Mouse (Mus musculus): ENCODE measurements around the gene Gm14139.
"Not testable (repeated sequence)": the region's sequence is repeated elsewhere in the genome, so short reads cannot be mapped to it uniquely, and the experiment has no call there.

Gm14139 gene

DNA sequence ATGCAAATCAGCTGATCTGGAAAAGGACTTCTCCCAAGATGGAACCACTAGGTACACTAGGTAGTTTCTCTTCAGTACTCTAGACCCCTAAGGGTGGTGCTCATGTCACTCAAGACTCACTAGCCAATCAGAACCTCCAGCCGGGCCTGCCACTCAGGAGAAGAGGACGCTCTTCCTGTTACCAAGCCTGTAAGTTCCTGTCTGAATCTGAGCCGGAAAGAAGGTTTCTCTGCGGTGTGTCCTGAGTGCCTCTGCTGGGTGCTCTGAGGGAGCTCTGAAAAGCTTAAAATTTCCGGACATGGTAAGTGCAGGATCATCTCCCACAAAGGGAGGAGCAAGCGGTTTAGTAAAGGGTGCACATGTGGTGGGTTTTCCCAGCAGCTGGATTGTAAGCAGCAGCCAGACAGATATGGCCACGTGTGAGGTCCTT lies at the start of gene Gm14139:
Gm14139 (plus strand) TSS at position 186 of the 430 bp plus-strand sequence.
- not testable (repeated sequence) for DNase-seq (ENCODE audit: low spot score)

DNA sequence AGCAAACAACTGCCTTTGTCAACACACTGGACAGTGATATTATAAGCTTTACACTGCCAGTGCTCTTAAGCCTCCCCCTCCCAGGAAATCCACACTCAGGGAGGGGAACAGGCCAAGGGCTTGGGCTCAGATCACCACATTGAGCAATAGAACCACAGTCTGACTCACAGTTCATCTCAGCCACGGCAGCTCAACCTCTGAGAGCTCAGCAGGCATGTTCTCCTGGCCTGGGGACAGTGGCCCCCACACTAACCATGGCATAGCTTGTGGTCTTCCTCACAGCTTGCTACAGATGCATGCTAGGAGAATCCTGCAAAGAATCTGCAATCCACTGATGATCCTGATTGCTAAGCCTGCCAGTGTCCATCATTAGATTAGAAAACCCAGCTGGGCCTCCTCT lies 49.6 kb upstream of the Gm14139 start:
- DNase-seq (ENCODE audit: low spot score) = not testable (repeated sequence)

DNA sequence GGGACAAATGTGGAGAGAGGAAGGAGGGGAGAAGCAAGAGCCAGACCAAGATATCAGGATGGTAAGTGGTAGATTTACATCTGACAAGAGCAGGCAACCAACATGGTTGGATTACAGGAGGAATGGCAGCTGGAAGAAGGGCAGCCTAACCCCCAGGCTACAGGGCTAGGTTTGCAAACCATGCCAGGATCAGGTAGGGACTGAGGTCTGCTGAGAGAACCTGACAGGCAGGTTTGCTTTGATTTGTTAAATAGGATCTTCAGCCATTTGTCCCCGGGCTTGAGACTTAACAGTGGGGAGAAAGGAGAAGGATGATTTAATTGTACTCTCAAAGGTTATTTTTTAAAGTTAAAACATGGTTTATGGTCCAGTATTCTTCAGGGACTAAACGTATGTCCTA lies 48.8 kb upstream of the Gm14139 start:
- no peak for DNase-seq (ENCODE audit: low spot score)

DNA sequence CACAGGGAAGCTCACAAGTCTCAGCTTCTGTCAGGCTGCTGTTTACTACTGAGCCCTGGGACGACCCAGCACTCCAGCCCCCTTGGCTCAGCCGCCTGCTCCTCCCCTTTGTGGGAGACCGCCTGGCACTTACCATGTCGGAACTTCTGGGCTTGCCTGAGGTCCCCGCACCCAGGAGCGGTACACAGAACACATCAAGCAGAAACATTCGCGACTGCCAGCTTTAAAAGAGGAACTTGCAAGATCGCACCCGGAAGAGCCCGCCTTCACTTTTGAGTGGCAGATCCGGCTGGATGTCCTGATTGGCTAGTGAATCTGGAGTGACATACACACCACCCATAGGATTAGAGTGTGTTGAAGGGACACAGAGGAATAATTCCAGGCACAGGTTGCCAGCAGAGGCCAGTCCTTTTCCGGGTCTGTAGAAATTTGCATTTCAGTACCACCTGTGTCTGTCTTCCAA lies 45.1 kb upstream of the Gm14139 start, which contains the start of gene Zfp120:
Zfp120 (minus strand) TSS at position 274 of the 463 bp plus-strand sequence.
- DNase-seq (ENCODE audit: low spot score) = peak; percentile 59

DNA sequence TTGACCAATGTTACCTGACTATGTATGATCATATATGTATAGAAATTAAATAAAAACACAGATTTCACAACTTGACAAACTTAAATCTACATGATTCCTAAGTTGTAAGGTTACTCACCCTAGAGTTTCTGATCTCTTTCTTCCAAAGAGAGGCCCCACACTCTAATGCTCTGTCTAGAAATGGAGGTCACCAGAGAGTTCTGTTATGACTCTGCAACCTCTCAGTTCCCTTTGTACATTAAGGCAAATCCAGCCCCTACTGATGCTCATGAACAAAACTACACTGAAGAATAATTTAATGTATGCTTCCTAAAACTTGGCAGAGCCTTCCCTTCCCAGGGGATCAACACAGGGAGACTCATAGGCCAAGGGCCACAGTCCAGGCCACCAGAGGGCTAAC lies 14.9 kb upstream of the Gm14139 start:
- DNase-seq (ENCODE audit: low spot score) = no peak

DNA sequence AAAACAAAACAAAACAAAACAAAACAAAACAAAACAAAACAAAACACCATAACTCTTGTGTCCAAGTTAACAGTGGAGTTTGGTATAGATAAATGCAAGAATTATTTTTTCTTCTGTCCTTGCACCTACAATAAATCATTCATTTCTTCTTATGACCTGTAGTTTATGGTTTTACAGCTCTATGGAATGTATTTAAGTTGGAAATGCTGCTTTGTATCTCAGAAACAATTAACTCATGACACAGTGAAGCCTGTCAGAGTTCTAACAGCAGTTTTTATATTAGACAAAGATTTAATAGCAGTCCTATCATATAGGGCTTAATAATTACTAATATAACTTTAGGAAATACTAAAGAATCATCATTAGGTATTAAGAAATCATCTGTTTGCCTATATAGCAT lies 7.7 kb upstream of the Gm14139 start:
- no peak for DNase-seq (ENCODE audit: low spot score)

DNA sequence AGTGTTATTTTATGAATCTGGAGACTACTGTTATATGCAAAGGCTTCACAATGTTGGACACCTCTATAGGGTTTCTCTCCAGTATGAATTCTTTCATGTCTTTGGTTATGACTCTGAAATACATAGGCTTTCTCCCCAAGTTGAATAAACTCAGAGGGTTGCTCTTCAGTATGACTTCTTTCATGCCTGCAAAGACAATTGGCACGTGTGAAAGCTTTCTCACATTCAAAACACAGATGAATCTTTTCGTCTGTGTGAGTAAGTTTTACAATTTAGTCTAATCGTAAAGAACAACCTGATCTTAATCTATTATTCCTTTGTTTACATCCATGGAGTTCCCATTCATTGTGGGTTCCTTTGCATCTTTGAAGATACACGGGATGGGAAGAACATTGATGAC lies 2.0 kb upstream of the Gm14139 start, which contains the start of gene Gm10770:
Gm10770 (minus strand) TSS at position 101 of the 400 bp plus-strand sequence.
- DNase-seq (ENCODE audit: low spot score) = not testable (repeated sequence)

DNA sequence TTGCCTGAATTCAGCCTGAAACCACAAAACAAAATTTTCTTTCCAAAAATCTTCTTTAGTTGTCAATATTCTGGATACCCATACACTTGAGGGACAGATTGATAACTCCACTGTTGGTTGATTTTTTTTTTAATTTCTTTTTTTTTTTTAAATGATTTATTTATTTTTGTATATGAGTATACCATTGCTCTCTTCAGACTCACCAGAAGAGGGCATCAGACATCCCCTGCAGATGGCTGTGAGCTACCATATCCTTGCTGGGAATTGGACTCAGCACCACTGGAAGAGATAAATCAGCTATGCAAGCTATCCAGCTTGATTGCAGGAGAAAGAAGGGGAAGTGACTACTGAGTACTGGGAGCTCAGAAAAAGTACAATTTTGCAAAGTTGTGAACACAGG lies 509 bp upstream of the Gm14139 start:
- not testable (repeated sequence) for DNase-seq (ENCODE audit: low spot score)

DNA sequence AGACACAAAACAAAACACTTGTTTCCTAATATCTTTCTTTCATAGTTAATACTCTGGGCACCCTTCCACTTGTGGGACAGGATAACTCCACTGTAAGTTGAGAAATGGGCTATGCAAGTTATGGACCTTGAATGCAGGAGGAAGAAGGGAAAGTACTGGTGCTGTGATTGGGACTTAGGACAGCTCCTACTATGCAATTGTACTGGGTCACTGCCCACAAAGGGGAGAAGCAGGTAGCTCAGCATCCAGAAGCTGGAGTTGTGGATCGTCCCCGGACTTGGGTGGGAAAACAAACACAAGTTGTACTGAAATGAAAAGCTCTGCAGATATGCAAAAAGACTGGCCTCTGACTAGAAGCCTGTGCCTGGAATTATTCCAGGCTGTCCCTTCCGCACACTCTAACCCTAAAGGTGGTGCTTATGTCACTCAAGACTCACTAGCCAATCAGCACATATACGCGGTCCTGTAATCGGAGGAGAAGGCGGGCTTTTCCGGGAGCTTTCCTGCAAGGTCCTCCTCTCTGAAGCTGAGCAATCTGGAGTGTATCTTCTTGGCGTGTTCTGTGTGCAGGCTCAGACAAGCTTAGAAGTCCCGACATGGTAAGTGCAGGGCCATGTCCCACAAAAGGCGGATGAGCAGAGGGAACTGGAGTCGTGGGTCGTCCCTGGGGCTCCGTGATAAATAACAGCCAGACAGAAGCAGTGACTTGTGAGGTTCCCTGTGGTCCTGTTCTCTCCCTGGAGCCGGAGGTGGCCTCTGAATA lies 36.2 kb downstream of the Gm14139 start, which contains the start of gene Zfp937:
Zfp937 (plus strand) TSS at position 474 of the 763 bp plus-strand sequence.
- DNase-seq (ENCODE audit: low spot score) = peak; percentile 49

DNA sequence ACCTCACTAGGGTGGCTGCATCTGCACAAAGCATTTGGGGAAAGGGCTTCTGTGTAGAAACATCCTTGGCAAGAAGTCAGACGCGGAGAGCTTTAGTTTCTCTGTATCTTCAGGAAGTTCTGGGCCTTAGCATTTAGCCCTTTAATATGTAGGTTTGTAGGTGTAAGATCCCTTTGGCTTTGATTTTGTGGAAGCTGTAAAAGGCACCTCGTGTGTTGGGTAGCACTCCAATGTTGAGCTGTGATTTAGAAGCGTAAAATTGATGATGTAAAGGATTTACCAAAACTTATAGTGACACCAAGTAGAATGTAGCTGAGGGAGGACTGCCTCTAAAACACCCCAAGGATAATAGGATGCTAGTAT lies 36.8 kb downstream of the Gm14139 start:
- DNase-seq (ENCODE audit: low spot score) = not testable (repeated sequence)

DNA sequence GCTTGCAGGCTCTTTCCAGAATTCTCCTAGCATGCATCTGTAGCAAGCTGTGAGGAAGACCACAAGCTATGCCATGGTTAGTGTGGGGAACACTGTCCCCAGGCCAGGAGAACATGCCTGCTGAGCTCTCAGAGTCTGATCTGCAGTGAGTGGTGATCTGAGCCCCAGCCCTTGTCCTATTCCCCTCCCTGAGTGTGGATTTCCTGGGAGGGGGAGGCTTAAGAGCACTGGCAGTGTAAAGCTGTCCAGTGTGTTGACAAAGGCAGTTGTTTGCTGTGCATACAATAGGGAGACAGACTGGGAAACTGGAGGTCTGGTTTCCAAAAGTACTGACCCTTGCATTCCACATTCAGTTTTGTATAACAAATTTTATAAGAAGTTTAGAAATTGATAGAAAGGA lies 41.7 kb downstream of the Gm14139 start:
- not testable (repeated sequence) for DNase-seq (ENCODE audit: low spot score)

All from ovary, postnatal 10 days (tissue).